Mouse (Mus musculus) limb, embryonic 11.5 days (tissue): ENCODE data around the gene Lcn3. TPM values are rescaled to one million over a fixed set of nuclear protein-coding genes. Genes with fewer than 3 reads are reported as not detected.
"Not testable (repeated sequence)": the region's sequence is repeated elsewhere in the genome, so short reads cannot be mapped to it uniquely, and the experiment has no call there.

Source experiments
- ATAC-seq: fragments of 200-750 bp; cut with Nextera tagmentation; 2 replicates; pipeline ENCODE4 v1.8.0; 2017; ENCODE audit warnings: low read depth; ENCODE audit not compliant: insufficient number of reproducible peaks, low FRiP score, low TSS enrichment
- DNase-seq: peaks from one replicate; pipeline ENCODE4 v3.0.0-alpha.2; 2015; ENCODE audit warnings: low spot score
- H3K27ac ChIP-seq: fragments of 300-500 bp; sonication (generic); replicated peaks from 2 replicates; pipeline ENCODE4 v1.5.1; 2014; ENCODE audit warnings: low read depth, mild to moderate bottlenecking, low read length
- H3K27me3 ChIP-seq: fragments of 300-500 bp; sonication (generic); 2 replicates; pipeline ENCODE4 v1.6.1; 2014; ENCODE audit warnings: mild to moderate bottlenecking, low read length, mixed read lengths; ENCODE audit not compliant: control insufficient read depth, insufficient read depth
- H3K36me3 ChIP-seq: fragments of 300-500 bp; sonication (generic); 2 replicates; pipeline ENCODE4 v1.6.1; 2014; ENCODE audit warnings: mild to moderate bottlenecking, low read length, moderate library complexity, mixed read lengths; ENCODE audit not compliant: control insufficient read depth, insufficient read depth
- H3K4me1 ChIP-seq: fragments of 300-500 bp; sonication (generic); 2 replicates; pipeline ENCODE4 v1.6.1; 2014; ENCODE audit warnings: low read length, mixed read lengths; ENCODE audit not compliant: control insufficient read depth, insufficient read depth
- H3K4me2 ChIP-seq: fragments of 300-500 bp; sonication (generic); 2 replicates; pipeline ENCODE4 v1.6.1; 2014; ENCODE audit warnings: low read depth, mild to moderate bottlenecking, moderate library complexity; ENCODE audit not compliant: severe bottlenecking
- H3K4me3 ChIP-seq: fragments of 300-500 bp; sonication (generic); 2 replicates; pipeline ENCODE4 v1.5.1; 2014; ENCODE audit warnings: low read depth, low read length
- H3K9ac ChIP-seq: fragments of 300-500 bp; sonication (generic); 2 replicates; pipeline ENCODE4 v1.6.1; 2014; ENCODE audit warnings: mild to moderate bottlenecking, low read length
- H3K9me3 ChIP-seq: fragments of 300-500 bp; sonication (generic); 2 replicates; pipeline ENCODE4 v1.6.1; 2016; ENCODE audit warnings: low read length; ENCODE audit not compliant: control insufficient read depth
- WGBS: fragments of 180-500 bp; shearing (Covaris S2); extraction: QIAGEN DNeasy Blood & Tissue Kit; methylation state at CpG from one replicate; pipeline ENCODE4 v1.1.7; 2014; 5-methylcytosine and 5-hydroxymethylcytosine counted together
- polyA plus RNA-seq: library from polyadenylated mRNA; unstranded; fragments of >200 nt; fragmentation: Nextera tagmentation; extraction: Ambion mirVana; gene quantifications from 2 replicates; pipeline ENCODE4 v1.2.1, GENCODE M21; 2014

The Lcn3 gene
- not detected in 2 replicates for polyA plus RNA-seq

DNA sequence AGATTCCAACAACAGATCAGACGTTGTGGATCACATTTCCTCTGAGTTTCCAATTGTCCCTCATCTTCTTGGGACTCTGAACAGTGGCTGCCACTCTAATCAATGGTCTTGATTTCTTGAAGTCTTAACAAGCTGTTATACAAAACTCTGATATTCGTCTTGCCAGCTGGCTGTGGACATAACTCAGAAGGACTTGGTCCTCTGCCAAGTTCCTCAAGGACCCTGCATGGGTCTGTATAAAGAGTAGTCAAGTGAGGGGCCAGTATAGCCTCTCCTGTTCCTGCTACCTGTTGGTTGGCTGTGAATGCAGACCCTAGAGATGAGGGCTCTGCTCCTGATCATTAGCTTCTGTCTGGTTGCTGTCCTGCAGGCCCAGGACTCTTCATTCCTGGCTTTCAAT lies at the start of gene Lcn3:
Lcn3 (plus strand) TSS at position 301 of the 400 bp plus-strand sequence.
- no peak within 1 kb of the TSS for H3K9ac ChIP-seq
- no peak for DNase-seq
- no peak for ATAC-seq
- no peak within 1 kb of the TSS for H3K4me2 ChIP-seq
- no peaks in the 10 kb centered on the region for H3K27me3 ChIP-seq
- WGBS: 42% methylated on average over 2 of the region's 2 CpGs
- no peaks in the 10 kb centered on the region for H3K9me3 ChIP-seq
- no peaks in the 10 kb centered on the region for H3K4me1 ChIP-seq
- H3K36me3 ChIP-seq: no peaks in the 10 kb centered on the region
- no peak within 1 kb of the TSS for H3K27ac ChIP-seq
- no peak within 1 kb of the TSS for H3K4me3 ChIP-seq

DNA sequence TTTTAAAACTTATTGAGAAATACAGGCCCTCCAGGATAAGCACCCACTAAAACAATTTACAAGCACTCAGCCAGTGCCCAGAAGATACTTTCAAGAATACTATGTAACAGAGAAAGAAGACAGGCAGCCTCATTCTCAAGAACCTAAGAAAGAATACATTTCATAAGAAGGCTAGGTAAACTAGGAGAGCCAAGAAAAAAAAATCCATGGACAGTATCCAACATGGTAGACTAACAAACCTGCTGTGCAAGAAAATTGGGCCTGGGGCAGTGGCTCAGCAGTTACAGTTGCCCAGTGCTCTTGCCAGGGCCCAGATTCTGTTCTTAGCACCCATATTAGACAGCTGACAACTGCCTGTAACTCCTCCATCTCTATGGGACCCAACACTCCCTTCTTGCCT lies 48.1 kb upstream of the Lcn3 start:
- Histone ChIP-seq H3K9ac (no peak overlapping the region), H3K36me3 (no peaks in the 10 kb centered on the region), H3K27ac (no peak overlapping the region), H3K4me2 (no peak overlapping the region), H3K9me3 (no peaks in the 10 kb centered on the region), H3K27me3 (no peaks in the 10 kb centered on the region), H3K4me1 (no peaks in the 10 kb centered on the region), H3K4me3 (no peak overlapping the region)
- ATAC-seq (no peak), DNase-seq (no peak)

DNA sequence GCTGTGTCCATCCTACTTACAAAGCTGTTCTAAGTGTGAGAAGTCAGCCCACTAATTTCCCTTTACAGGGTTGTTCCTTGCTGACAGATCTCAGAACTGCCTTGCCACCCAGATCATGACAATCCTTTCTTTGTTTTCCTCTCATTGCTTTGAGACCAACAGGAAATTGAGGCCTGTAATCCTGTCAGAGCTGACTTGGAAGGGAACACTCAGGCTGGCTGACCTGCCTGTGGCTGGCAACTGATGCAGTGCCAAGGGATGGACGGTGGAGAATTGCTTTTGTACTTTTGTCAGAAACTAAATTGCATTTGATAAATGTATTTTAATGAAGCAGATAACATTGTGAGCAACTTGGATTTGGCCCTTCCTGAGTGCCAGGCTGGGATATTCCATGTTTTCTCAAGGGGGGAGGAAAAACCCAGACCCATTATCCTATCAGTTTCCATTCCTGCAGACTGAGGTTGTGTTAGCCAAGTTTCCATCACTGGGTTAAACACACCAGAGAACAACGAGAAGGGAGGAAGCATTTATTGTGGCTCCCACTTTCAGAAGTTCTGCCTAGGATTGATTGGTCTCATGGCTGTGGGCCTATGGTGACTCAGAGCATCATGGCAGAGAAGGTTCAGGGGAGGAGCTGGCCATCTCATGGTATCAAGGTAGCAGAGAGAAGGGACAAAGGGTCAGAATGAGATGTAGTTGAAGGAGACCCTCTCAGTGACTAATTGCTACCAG lies 32.0 kb upstream of the Lcn3 start:
- no peaks in the 10 kb centered on the region for H3K9me3 ChIP-seq
- H3K4me1 ChIP-seq: no peaks in the 10 kb centered on the region
- H3K27ac ChIP-seq: no peak overlapping the region
- WGBS: 78% methylated on average over 2 of the region's 2 CpGs
- no peak overlapping the region for H3K4me2 ChIP-seq
- no peaks in the 10 kb centered on the region for H3K36me3 ChIP-seq
- no peak for DNase-seq
- H3K27me3 ChIP-seq: no peaks in the 10 kb centered on the region
- no peak overlapping the region for H3K9ac ChIP-seq
- H3K4me3 ChIP-seq: no peak overlapping the region
- ATAC-seq: no peak

DNA sequence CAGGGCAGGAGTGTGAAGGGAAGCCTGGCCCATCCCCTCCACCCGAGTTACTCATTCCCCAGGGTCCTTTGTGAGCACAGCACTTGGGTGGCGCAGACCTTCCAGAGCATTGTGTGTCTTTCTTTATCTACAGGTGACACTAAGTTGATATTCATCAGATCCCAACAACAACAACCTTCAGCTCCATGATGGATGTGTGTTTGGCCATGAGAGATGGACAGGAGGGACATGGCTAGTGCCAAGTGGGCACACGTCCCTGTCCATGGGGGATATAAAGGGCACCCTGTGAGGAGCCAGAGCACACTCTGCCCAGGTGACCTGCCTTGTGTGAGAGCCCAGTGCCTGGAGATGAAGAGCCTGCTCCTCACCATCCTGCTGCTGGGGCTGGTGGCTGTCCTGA lies 28.7 kb upstream of the Lcn3 start, which contains the start of gene Obp2b:
Obp2b (plus strand) TSS at position 301 of the 400 bp plus-strand sequence.
- 89% methylated on average over 3 of the region's 3 CpGs for WGBS
- not testable (repeated sequence) for H3K4me2 ChIP-seq, H3K27me3 ChIP-seq, DNase-seq, H3K4me3 ChIP-seq, H3K9ac ChIP-seq, H3K36me3 ChIP-seq, H3K4me1 ChIP-seq, H3K27ac ChIP-seq, H3K9me3 ChIP-seq, ATAC-seq

DNA sequence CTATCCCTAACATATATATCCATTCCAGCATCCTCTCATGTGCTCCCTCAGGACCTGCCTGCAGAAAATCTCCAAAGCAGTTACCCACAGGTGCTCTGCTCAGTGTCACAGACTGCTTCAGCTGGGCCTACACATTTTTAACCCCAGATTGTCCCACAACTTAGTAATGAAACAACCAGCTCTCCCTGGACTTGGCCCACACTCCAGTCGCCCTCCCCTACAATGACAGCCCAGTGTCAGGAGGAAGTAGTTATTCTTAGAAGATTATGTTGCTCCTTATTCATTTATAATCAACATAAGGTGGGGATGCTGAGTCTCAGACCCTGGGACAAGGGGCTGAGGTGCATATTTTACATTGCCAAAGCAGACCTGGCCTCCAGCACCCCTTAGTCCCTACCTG lies 23.7 kb upstream of the Lcn3 start:
- DNase-seq (no peak), ATAC-seq (no peak)
- Histone ChIP-seq H3K4me3 (no peak overlapping the region), H3K4me2 (no peak overlapping the region), H3K27me3 (no peaks in the 10 kb centered on the region), H3K36me3 (no peaks in the 10 kb centered on the region), H3K27ac (no peak overlapping the region), H3K9me3 (no peaks in the 10 kb centered on the region), H3K9ac (no peak overlapping the region), H3K4me1 (no peaks in the 10 kb centered on the region)
- 69% methylated on average over 1 of the region's 1 CpGs for WGBS

DNA sequence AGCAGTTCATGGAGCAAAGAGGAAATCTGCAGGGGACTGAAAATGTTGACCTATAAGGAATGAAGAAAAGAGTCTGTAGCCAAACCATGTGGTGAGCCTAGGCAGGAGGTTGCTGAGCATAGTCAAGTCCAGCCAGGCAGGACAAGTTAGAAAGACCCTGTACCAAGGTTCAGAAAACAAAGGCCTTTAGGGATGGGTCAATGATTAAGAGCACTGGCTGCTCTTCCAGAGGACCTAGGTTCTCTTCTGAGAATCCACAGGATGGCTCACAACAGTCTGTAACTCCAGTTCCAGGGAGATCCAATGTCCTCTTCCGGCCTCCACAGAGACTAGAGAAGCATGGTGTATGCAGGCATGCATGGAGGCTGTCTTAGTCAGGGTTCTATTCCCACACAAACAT lies 11.2 kb upstream of the Lcn3 start:
- H3K9ac ChIP-seq: no peak overlapping the region
- no peaks in the 10 kb centered on the region for H3K9me3 ChIP-seq
- H3K27ac ChIP-seq: no peak overlapping the region
- DNase-seq: no peak
- no peaks in the 10 kb centered on the region for H3K27me3 ChIP-seq
- H3K36me3 ChIP-seq: no peaks in the 10 kb centered on the region
- no peak for ATAC-seq
- H3K4me1 ChIP-seq: no peaks in the 10 kb centered on the region
- 85% methylated on average over 1 of the region's 1 CpGs for WGBS
- no peak overlapping the region for H3K4me3 ChIP-seq
- H3K4me2 ChIP-seq: no peak overlapping the region

DNA sequence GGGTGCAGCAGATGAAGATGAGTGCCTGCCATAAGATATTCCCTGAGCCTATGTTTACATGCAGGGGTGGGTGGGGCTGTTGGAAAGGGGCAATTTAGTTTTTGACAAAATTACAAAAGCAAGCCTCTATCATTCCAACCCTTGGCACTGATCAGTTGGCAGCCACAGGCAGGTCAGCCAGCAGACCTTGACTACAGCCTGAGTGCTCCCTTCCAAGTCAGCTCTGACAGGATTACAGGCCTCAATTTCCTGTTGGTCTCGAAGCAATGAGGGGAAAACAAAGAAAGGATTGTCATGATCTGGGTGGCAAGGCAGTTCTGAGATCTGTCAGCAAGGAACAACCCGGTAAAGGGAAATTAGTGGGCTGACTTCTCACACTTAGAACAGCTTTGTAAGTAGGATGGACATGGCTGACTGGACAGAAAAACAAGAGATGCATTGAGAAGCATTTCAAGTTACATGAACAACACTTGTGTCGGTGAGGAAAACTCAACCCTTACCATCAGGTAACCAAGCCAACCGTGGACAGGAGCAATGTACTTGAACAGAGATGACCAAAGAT lies 7.2 kb upstream of the Lcn3 start:
- 56% methylated on average over 4 of the region's 4 CpGs for WGBS
- H3K4me2 ChIP-seq: no peak overlapping the region
- H3K4me3 ChIP-seq: no peak overlapping the region
- DNase-seq: no peak
- no peaks in the 10 kb centered on the region for H3K27me3 ChIP-seq
- no peaks in the 10 kb centered on the region for H3K4me1 ChIP-seq
- H3K9ac ChIP-seq: no peak overlapping the region
- H3K9me3 ChIP-seq: no peaks in the 10 kb centered on the region
- no peak for ATAC-seq
- H3K27ac ChIP-seq: no peak overlapping the region
- H3K36me3 ChIP-seq: no peaks in the 10 kb centered on the region

DNA sequence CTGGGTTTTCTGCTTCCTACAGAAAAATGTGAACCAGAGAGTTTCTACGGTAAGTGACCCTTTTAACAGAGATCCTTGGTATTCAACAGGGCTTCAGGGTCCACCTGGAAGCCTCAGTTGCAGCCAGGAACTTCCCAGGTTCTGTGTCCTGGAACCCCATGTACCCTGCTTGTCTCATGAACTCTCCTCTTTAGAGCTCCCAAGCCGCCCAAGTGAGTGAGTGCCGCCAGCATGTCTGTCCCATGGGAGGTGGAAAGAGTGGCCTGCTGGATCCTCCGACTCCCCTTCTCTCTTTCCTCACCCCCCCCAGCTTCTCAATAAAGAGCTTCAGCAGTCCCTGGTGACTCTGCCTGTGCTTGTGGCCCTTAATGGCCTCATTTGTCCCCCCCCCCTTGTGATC lies 2.4 kb downstream of the Lcn3 start:
- no peaks in the 10 kb centered on the region for H3K9me3 ChIP-seq
- no peak for ATAC-seq
- no peak overlapping the region for H3K27ac ChIP-seq
- no peak overlapping the region for H3K4me2 ChIP-seq
- DNase-seq: no peak
- H3K36me3 ChIP-seq: no peaks in the 10 kb centered on the region
- no peak overlapping the region for H3K9ac ChIP-seq
- H3K27me3 ChIP-seq: no peaks in the 10 kb centered on the region
- WGBS: 82% methylated on average over 4 of the region's 4 CpGs
- H3K4me1 ChIP-seq: no peaks in the 10 kb centered on the region
- H3K4me3 ChIP-seq: no peak overlapping the region

DNA sequence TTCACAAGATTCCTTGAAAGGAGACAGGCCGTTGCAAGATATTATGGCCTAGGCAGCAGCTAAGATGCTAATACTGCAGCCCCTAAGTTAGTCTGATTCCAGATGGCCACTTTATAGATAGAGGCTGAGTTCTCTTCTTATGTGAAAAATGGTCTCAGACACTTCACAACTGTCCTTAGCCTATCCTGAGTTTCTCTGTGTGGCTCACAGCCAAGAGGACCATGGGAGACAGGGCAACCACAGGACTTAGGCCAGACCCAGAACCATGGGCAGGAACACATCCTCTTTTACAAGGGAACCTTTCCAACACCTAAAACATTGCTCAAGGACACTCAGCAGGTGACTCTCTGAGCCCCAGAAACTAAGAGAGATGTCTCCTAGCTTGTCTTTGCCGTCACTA lies 8.1 kb downstream of the Lcn3 start:
- Histone ChIP-seq H3K9me3 (no peaks in the 10 kb centered on the region), H3K4me1 (no peaks in the 10 kb centered on the region), H3K4me2 (no peak overlapping the region), H3K36me3 (no peaks in the 10 kb centered on the region), H3K27ac (no peak overlapping the region), H3K4me3 (no peak overlapping the region), H3K9ac (no peak overlapping the region), H3K27me3 (no peaks in the 10 kb centered on the region)
- 79% methylated on average over 2 of the region's 2 CpGs for WGBS
- no peak for DNase-seq
- no peak for ATAC-seq
